Mouse (Mus musculus): ENCODE results near the gene Teddm1b.

DNA sequence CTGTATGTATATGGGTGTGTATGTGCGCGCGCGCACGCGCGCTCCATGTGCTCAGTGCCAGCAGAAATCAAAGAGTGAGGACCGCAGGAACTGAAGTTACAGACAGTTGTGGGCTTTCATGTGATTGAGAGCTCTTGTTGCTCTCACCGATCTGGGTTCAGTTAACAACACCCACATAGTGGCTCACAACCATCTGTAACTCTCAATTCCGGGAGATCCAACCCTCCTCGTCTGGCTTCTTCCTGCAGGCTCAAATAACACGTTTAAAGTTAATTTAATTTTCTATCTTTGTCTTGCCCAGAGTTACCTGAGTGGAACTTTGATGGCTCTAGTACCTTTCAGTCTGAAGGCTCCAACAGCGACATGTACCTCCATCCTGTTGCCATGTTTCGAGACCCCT is 30.1 kb downstream of the Teddm1b start:
- TF ChIP-seq CTCF (conservative IDR thresholded peaks at IDR 0.05; ENCODE audit: insufficient read depth, insufficient read length, low read depth, low read length) (no peak), POLR2A (IDR thresholded peaks at IDR 0.05; ENCODE audit: low read depth, low read length) (no peak)
